Mouse (Mus musculus): ENCODE measurements at regions not wholly inside any gene's neighbourhood (a gene's known extent, or its start where the extent isn't known, plus 50 kb on each side); places are given as distances from the start of the nearest gene placed in this dataset.

- no peaks in the 10 kb centered on the region for H3K27me3 ChIP-seq (ENCODE audit: control insufficient read depth, insufficient read depth, insufficient read length)
- TF ChIP-seq MYOG (IDR thresholded peaks at IDR 0.05; ENCODE audit: control insufficient read depth in 1 of 3, insufficient read depth in 1 of 3, insufficient read length in 2 of 3, low read depth in 2 of 3): no peak
- no peak for TF ChIP-seq E2F4 (IDR thresholded peaks at IDR 0.05; ENCODE audit: insufficient read depth)
- no peak for TF ChIP-seq REST (IDR thresholded peaks at IDR 0.05; ENCODE audit: insufficient read depth, insufficient read length)
- no peak for TF ChIP-seq CEBPB (IDR thresholded peaks at IDR 0.05; ENCODE audit: insufficient read depth, poor library complexity, severe bottlenecking)
- no peak for TF ChIP-seq TCF3 (IDR thresholded peaks at IDR 0.05; ENCODE audit: insufficient read length, low read depth)
- no peak for TF ChIP-seq POLR2AphosphoS2 (IDR thresholded peaks at IDR 0.05; ENCODE audit: insufficient read length, low read depth)
- TF ChIP-seq POLR2A (IDR thresholded peaks at IDR 0.05; ENCODE audit: insufficient read length, low read depth): no peak
- no peak for TF ChIP-seq MAX (IDR thresholded peaks at IDR 0.05; ENCODE audit: low read depth)
- no peak for TF ChIP-seq TCF12 (IDR thresholded peaks at IDR 0.05; ENCODE audit: insufficient read depth, poor library complexity, severe bottlenecking)
- no peak for TF ChIP-seq SRF (IDR thresholded peaks at IDR 0.05; ENCODE audit: control insufficient read depth, insufficient read length, low read depth)
- TF ChIP-seq MYOD1 (IDR thresholded peaks at IDR 0.05; ENCODE audit: control insufficient read depth in 1 of 3, insufficient read length in 2 of 3, low read depth in 2 of 3): no peak
- no peak overlapping the region for H3K4me2 ChIP-seq (ENCODE audit: low read depth)
- H3K79me2 ChIP-seq (ENCODE audit: control insufficient read depth, insufficient read depth): no peaks in the 10 kb centered on the region
- H3K4me3 ChIP-seq: no peak overlapping the region
- no peak overlapping the region for H3ac ChIP-seq (ENCODE audit: control insufficient read depth, insufficient read length)
- H3K36me3 ChIP-seq (ENCODE audit: control insufficient read depth, insufficient read depth): no peaks in the 10 kb centered on the region
These were observed 446.0 kb upstream of the Intu start for GRCm38 (mm10) chr3:40085116-40085515.

GRCm38 (mm10) chr3:40091773-40092343 is 439.2 kb upstream of the Intu start:
- Histone ChIP-seq H3K79me2 (ENCODE audit: control insufficient read depth, insufficient read depth) (no peaks in the 10 kb centered on the region), H3K4me2 (ENCODE audit: low read depth) (peak overlapping the region; percentile 29), H3ac (ENCODE audit: control insufficient read depth, insufficient read length) (no peak overlapping the region), H3K4me3 (no peak overlapping the region), H3K27me3 (ENCODE audit: control insufficient read depth, insufficient read depth, insufficient read length) (no peaks in the 10 kb centered on the region), H3K36me3 (ENCODE audit: control insufficient read depth, insufficient read depth) (no peaks in the 10 kb centered on the region)
- TF ChIP-seq TCF12 (IDR thresholded peaks at IDR 0.05; ENCODE audit: insufficient read depth, poor library complexity, severe bottlenecking) (no peak), SRF (IDR thresholded peaks at IDR 0.05; ENCODE audit: control insufficient read depth, insufficient read length, low read depth) (no peak), TCF3 (IDR thresholded peaks at IDR 0.05; ENCODE audit: insufficient read length, low read depth) (no peak), MYOG (IDR thresholded peaks at IDR 0.05; ENCODE audit: control insufficient read depth in 1 of 3, insufficient read depth in 1 of 3, insufficient read length in 2 of 3, low read depth in 2 of 3) (no peak)

- no peaks in the 10 kb centered on the region for H3K36me3 ChIP-seq (ENCODE audit: control insufficient read depth, insufficient read depth)
- no peaks in the 10 kb centered on the region for H3K27me3 ChIP-seq (ENCODE audit: control insufficient read depth, insufficient read depth, insufficient read length)
- H3K4me3 ChIP-seq: no peak overlapping the region
- no peak for TF ChIP-seq TCF3 (IDR thresholded peaks at IDR 0.05; ENCODE audit: insufficient read length, low read depth)
- no peak for TF ChIP-seq POLR2A (IDR thresholded peaks at IDR 0.05; ENCODE audit: insufficient read length, low read depth)
- TF ChIP-seq POLR2AphosphoS2 (IDR thresholded peaks at IDR 0.05; ENCODE audit: insufficient read length, low read depth): no peak
- no peak for TF ChIP-seq REST (IDR thresholded peaks at IDR 0.05; ENCODE audit: insufficient read depth, insufficient read length)
- TF ChIP-seq CEBPB (IDR thresholded peaks at IDR 0.05; ENCODE audit: insufficient read depth, poor library complexity, severe bottlenecking): no peak
- TF ChIP-seq USF1 (IDR thresholded peaks at IDR 0.05; ENCODE audit: low read depth): no peak
- no peak for TF ChIP-seq TCF12 (IDR thresholded peaks at IDR 0.05; ENCODE audit: insufficient read depth, poor library complexity, severe bottlenecking)
- TF ChIP-seq E2F4 (IDR thresholded peaks at IDR 0.05; ENCODE audit: insufficient read depth): no peak
- no peak for TF ChIP-seq MYOG (IDR thresholded peaks at IDR 0.05; ENCODE audit: control insufficient read depth in 1 of 3, insufficient read depth in 1 of 3, insufficient read length in 2 of 3, low read depth in 2 of 3)
- no peak for TF ChIP-seq SRF (IDR thresholded peaks at IDR 0.05; ENCODE audit: control insufficient read depth, insufficient read length, low read depth)
- no peak for TF ChIP-seq MAX (IDR thresholded peaks at IDR 0.05; ENCODE audit: low read depth)
- TF ChIP-seq MYOD1 (IDR thresholded peaks at IDR 0.05; ENCODE audit: control insufficient read depth in 1 of 3, insufficient read length in 2 of 3, low read depth in 2 of 3): no peak
- H3ac ChIP-seq (ENCODE audit: control insufficient read depth, insufficient read length): no peak overlapping the region
- H3K4me2 ChIP-seq (ENCODE audit: low read depth): no peak overlapping the region
- no peaks in the 10 kb centered on the region for H3K79me2 ChIP-seq (ENCODE audit: control insufficient read depth, insufficient read depth)
These were observed 438.2 kb upstream of the Intu start for GRCm38 (mm10) chr3:40092765-40093368.

GRCm38 (mm10) chr3:40094040-40094439 is 437.0 kb upstream of the Intu start:
- no peak for TF ChIP-seq MAX (IDR thresholded peaks at IDR 0.05; ENCODE audit: low read depth)
- TF ChIP-seq TCF12 (IDR thresholded peaks at IDR 0.05; ENCODE audit: insufficient read depth, poor library complexity, severe bottlenecking): no peak
- TF ChIP-seq POLR2A (IDR thresholded peaks at IDR 0.05; ENCODE audit: insufficient read length, low read depth): no peak
- Histone ChIP-seq H3K4me3 (no peak overlapping the region), H3K27me3 (ENCODE audit: control insufficient read depth, insufficient read depth, insufficient read length) (no peaks in the 10 kb centered on the region)

GRCm38 (mm10) chr3:40094701-40095100 is 436.4 kb upstream of the Intu start:
- no peak overlapping the region for H3K4me3 ChIP-seq

More at GRCm38 (mm10) chr3:40094040-40094439, 437.0 kb upstream of the Intu start:
- Histone ChIP-seq H3K79me2 (ENCODE audit: control insufficient read depth, insufficient read depth) (no peaks in the 10 kb centered on the region), H3K36me3 (ENCODE audit: control insufficient read depth, insufficient read depth) (no peaks in the 10 kb centered on the region), H3ac (ENCODE audit: control insufficient read depth, insufficient read length) (no peak overlapping the region), H3K4me2 (ENCODE audit: low read depth) (no peak overlapping the region)

More at GRCm38 (mm10) chr3:40094701-40095100, 436.4 kb upstream of the Intu start:
- Histone ChIP-seq H3K36me3 (ENCODE audit: control insufficient read depth, insufficient read depth) (no peaks in the 10 kb centered on the region), H3K4me2 (ENCODE audit: low read depth) (no peak overlapping the region), H3ac (ENCODE audit: control insufficient read depth, insufficient read length) (no peak overlapping the region), H3K79me2 (ENCODE audit: control insufficient read depth, insufficient read depth) (no peaks in the 10 kb centered on the region), H3K27me3 (ENCODE audit: control insufficient read depth, insufficient read depth, insufficient read length) (no peaks in the 10 kb centered on the region)
- no peak for TF ChIP-seq REST (IDR thresholded peaks at IDR 0.05; ENCODE audit: insufficient read depth, insufficient read length)
- no peak for TF ChIP-seq CEBPB (IDR thresholded peaks at IDR 0.05; ENCODE audit: insufficient read depth, poor library complexity, severe bottlenecking)
- TF ChIP-seq TCF12 (IDR thresholded peaks at IDR 0.05; ENCODE audit: insufficient read depth, poor library complexity, severe bottlenecking): no peak
- no peak for TF ChIP-seq TCF3 (IDR thresholded peaks at IDR 0.05; ENCODE audit: insufficient read length, low read depth)
- no peak for TF ChIP-seq POLR2AphosphoS2 (IDR thresholded peaks at IDR 0.05; ENCODE audit: insufficient read length, low read depth)
- TF ChIP-seq MAX (IDR thresholded peaks at IDR 0.05; ENCODE audit: low read depth): no peak
- TF ChIP-seq USF1 (IDR thresholded peaks at IDR 0.05; ENCODE audit: low read depth): no peak
- TF ChIP-seq E2F4 (IDR thresholded peaks at IDR 0.05; ENCODE audit: insufficient read depth): no peak
- no peak for TF ChIP-seq SRF (IDR thresholded peaks at IDR 0.05; ENCODE audit: control insufficient read depth, insufficient read length, low read depth)
- TF ChIP-seq POLR2A (IDR thresholded peaks at IDR 0.05; ENCODE audit: insufficient read length, low read depth): no peak
- no peak for TF ChIP-seq MYOD1 (IDR thresholded peaks at IDR 0.05; ENCODE audit: control insufficient read depth in 1 of 3, insufficient read length in 2 of 3, low read depth in 2 of 3)
- no peak for TF ChIP-seq MYOG (IDR thresholded peaks at IDR 0.05; ENCODE audit: control insufficient read depth in 1 of 3, insufficient read depth in 1 of 3, insufficient read length in 2 of 3, low read depth in 2 of 3)

All from myocyte (in vitro differentiated cells).